Mouse (Mus musculus) yolk sac, embryonic 10.5 days (tissue): ENCODE measurements around the gene Rpp14.

ENCODE experiments used
- DNase-seq: peaks from one replicate; pipeline ENCODE4 v3.0.0-alpha.2; 2017; ENCODE audit warnings: low spot score

The Rpp14 gene

DNA sequence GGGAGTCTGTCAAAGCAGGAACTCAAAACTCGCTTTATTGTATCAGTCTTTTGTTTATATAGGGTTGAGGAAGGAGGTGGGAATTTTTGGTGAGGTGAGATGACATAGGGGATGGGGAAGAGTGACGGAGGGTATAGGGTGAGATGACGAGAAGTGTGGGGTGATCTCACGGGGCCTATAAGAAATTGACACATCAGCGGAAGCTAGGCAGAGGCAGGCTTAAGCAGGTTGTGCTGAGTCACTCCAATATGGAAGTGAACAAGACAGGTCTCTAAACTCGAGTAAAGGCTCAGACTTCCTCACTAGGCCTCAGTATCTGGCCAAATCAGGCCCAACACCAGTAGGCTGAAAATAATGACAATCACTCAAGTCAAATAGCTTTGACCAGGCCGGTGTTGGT, 20.2 kb upstream of the Rpp14 start:
- no peak for DNase-seq

DNA sequence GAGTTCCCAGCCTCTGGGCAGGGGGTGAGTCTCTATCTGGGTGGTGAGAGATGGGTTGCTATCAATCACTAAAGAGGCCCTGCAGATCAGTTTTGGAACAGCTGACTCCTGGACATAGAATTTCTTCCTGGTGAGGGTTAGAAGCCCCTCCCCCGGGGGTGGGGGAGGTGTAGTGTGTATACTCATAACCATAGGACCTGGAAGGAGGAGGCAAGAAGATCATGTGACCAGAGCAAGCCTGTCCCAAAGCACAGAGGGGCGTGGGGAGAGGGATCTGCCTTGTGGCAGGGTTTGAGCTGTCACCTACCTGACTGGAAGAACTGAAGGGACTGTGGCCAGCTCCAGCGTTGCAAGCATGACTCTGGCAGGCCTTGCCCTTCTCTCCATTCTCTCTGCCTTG, 18.1 kb upstream of the Rpp14 start:
- no peak for DNase-seq

DNA sequence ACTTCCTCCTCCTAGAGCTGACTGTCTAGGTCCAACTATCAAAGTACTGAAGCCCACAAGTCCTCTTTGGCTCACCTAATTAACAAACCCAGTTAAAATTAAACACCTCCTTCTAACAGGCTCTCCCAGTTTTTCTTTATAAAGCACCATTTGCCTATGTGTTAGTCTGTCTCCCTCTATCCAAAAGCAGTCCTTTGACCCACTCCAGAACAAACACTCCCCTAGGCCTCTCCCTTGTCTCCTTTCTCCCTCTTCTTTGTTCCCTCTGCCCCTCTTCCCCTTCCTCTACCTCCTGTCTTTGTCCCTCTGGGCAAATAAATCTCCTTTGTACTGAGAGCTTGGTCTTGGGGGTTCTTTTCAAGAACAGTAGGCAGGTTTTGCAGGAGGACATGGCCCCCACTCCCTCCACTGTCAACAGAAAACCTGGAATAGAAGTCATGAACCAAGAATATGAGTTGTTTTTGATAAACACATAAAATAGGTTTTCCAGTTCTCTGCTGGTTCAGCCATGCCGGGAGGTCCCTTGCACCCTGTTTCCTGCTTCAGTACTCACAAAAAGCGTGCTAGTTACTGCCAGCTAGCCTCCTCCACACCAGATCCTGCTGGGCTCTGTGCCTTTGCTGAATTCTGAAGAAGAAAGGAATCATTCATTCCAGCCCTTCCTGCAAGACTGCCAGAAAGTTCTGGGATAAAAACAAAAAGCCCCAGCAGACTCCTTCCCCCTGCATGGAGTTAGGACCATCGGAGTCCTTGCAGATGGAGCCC, 17.4 kb upstream of the Rpp14 start:
- DNase-seq = no peak

DNA sequence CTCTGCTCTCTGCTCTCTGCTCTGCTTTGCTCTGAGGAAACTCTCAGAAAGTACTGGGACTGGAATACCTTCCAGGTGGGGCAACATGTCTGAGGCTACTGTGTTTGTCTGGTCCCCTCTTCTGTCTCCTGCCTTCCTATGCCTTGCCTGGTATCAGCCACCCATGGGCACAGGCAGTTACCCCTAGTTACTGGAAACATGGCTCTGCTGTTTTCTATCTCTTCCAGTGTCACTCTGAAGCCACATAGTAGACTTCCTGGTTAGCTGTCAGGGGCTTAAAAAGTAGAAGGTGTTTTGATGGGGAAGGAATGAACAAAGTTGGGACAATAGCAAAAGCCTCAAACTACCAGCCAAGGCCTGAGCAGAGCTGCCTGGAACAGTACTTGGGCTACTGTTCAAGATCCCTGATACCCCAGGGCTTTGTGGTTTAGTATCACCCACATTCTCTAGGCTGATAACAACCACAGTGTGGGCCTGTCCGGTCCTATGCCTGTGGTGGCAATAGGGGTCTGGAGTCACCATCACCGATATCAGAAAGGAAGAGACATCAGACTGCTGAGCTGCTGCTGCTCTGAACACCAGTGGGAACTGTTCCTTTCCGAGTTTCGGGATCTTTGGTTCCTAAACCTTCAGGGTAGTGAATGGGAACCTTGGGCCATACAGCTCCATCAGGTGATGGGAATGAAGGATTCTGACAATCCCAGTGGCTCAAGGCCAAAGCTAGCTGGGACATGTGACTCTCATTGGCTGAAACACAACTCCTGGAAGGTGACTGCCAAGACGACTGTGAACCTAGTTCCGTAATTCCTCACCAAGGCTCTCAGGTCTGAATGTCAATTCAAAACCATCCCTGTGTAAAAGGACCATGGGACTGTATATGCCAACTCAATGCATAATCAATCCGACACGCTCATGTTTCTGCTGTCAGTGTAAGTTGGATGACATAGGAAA, 16.1 kb upstream of the Rpp14 start:
- no peak for DNase-seq

DNA sequence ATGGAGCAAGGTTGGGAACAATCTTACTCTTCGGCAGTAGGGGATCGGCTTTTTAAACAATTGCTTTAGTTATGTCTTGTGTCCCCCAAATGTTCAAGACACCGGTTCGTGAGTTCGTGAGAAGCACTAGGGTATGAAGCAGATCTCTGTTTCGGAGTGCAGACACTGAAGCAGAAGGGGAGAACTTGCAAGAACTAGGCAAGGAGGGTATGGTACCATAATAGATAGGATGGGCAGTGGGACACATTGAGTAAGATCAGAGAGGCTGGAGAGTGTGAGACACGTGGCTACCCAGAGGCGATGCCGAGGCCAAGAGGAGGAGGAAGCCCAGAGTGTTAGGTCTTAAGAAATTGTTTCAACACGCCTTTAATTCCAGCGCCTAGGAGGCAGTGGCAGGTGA, 551 bp downstream of the Rpp14 start:
- DNase-seq = no peak

DNA sequence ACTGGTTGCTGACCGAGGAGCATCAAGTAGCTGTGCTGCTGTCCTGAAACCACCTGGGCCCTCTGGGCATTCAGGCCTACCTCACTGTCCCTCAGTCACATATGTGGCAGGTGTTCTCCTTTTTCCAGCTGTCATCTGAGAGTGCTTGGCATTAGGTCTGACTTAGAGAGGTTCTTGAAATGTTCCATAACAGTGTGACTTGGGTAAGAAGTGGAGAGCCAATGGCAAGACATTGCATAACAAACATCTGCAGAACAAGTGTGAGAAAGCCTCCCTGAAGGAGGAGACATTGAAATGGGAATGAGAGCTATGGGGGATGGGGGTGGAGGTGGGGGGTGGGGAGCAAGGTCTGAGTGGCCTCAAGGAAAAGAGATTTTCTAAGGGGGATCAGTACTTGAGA, 2.8 kb downstream of the Rpp14 start:
- DNase-seq = no peak

DNA sequence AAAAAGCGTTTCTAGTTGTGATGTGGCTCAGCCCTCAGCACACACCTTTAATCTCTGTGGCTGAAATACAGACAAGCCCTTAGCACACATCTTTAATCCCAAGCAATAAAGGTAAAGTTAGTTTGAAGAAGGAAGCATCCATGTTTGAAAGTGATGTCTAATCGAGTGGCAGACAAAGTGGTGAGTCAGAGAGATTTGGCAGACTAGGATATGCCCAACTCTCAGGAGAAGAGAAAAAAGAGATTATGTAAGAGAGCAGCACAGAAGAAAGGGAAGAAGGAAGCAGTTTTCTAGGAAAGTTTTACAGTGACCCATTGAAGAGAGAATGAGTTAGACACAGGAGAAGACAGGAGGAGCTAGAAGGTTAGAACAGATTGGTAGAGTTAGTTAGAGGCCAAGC, 8.8 kb downstream of the Rpp14 start:
- DNase-seq = no peak

DNA sequence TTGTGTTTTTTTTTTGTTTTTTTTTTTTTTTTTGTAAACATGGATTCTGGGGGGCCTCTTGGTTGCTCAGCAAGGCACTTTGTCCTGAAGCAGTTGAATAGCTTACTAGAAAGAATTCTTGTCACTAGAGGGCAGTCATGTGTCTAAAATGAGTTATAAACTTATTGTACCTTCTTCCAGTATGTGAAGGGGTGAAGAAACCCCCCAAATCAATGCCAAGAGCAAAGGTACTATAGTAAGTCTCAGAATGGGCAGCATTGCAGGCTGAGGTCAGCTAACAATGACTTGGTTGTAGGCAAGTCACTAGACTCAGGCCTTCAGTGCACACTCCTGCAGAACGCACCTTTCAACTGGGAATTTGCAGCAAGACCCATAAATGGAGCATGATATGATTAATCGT, 12.4 kb downstream of the Rpp14 start:
- DNase-seq = no peak

DNA sequence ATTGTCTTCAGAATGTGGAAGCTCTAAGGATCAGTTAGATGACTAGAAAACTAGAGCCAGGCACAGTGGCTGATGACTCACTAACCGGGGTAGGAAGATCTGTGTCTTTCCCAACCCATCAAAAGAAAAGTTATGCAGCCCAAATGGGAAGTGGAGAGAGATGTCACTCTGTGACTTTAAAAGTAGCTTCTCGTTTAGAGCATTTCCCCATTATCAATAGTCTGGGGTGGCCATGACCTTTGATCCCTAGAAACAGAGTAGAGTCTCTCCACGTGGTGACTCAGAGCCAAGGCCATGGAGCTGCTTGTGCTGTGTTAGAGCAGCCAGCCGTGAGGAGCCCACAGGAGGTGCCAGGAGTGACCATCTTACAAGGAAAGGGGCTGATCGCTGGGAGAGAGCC, 13.3 kb downstream of the Rpp14 start:
- DNase-seq = peak; percentile 42

DNA sequence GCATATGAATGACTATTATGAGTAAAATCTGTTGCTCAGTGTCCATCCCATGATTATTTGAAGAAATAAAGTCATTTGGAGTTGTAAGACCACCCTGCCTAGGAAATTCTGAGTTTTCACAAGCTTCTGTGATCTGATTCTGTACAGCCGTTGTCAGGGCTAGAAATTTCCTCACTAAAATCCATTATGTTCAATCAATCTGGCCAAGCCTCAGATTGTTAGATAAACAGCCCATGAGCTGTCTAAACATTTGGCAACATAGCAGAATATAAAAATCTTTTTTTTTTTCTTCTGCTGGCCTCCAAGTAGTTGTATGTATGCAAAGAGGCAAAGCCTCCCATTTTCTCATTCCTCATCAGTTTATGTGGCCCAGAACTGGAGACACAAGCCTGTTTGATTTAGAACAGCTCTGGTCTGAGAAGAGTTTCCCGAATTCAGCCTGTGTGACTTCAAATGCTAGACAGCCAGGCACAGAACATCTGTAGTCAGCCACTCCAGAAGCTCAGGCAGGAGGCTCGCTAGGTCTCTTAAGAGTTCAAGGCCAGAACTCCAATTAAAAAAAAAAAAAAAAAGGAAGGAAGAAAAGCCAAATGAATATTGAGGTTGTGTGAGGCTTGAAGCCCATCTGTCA, 14.9 kb downstream of the Rpp14 start:
- DNase-seq = no peak

DNA sequence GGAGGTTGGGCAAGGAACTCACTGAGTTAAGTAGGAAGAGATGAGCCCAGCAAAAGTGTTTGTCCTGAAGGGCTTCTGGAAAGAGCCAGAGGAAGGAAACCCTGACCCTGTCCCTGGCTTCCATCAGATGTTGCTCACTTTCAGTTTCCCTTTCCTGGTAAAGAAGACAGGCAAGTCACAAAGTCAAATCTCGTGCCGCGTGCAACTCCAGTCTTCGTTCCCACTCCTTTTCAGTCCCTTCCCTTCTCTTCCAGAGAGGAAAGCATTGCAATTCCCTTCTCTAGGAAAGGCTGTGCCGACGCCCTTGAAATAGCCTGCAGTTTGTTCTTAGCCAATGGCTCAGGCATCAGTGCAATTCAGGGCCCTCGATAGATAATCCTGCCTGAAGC, 15.4 kb downstream of the Rpp14 start:
- no peak for DNase-seq

DNA sequence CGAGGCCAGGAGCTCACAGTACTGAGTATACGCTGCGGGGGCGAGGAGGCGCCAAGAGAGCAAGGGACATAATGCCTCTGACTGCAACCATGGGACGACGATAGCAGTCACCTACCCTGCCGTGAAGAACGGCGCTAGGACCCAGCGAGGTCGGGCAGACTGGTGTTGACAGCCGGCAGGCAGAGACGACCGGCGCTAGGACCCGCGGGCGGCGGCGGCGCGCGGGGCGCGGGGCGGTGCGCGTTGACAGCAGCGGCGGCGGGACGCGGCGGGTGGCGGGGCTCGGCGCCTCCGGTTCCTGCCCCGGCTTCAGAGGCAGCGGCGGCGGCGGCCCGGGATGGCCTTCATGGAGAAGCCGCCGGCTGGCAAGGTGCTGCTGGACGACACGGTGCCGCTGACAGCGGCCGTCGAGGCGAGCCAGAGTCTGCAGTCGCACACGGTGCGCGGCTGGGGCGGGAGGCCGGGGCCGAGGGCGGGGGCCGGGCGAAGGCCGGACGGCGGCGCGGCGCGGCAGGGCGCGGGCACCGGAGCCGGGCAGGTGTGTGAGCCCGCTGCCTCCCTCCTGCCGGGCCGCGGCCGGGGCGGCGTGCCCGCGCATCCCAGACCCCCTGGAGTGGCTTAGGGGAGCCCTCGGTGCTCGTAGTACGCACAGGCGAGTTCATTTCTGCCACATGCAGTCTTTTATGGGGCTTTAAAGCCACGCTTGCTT, 18.0 kb downstream of the Rpp14 start, which contains the start of gene Pxk:
Gene Pxk (plus strand): TSS at position 234 of the 709 bp plus-strand sequence.
- DNase-seq = peak; percentile 92

DNA sequence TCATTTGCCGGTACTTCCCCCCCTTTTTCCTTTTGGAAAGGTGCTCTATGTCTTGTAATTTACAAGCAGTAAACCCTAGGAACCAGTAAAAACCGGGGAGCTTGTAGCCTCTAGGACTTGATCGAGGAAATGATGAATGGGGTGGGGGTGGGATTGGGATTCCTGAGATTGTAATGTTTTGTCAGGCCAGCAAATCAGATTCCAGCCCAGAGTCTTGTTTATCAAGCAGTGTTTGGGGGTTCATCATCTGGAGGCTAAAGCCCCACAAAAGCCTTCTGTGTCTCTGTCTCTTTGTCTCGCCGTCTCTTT, 18.5 kb downstream of the Rpp14 start:
- no peak for DNase-seq

DNA sequence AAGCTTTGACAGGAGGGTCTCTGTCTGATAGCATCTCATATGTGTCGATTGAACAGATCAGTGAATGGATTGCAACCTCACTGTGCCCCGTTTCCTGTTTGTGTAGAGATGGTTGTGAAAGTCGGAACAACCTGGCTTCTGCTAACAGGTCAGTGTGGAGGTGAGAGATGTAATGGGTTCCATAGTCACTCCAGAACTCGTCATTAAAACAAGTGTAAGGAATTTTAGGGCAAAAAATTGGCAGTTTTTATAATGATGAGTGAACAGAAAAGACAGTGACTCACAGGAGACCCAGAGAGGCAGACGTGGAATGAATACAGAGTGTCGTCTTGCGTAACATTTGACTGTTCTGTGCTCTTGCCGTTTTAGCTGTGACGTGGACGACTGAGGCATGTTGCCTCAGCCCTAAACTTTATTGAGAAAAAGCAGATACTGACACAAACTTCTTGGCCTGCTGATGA, 19.4 kb downstream of the Rpp14 start:
- DNase-seq = no peak

DNA sequence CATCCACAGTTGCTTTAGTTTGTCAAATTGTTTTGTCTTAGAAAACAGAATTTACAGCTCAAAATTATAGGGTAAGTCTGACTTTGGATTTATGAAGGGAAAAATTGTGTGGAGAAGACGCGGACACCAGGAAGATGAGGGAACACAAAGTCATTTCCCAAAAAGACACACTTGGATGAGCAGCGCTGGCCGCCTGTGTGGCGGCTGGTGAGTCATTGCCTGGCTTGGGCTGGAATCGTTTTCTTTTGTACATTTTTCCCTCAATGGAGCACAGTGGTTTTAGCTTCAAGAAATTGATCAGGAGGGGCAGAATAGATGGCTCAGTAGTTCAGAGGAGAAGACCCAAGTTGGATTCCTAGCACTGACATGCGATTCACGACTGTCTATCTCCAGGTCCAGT, 21.7 kb downstream of the Rpp14 start:
- no peak for DNase-seq

DNA sequence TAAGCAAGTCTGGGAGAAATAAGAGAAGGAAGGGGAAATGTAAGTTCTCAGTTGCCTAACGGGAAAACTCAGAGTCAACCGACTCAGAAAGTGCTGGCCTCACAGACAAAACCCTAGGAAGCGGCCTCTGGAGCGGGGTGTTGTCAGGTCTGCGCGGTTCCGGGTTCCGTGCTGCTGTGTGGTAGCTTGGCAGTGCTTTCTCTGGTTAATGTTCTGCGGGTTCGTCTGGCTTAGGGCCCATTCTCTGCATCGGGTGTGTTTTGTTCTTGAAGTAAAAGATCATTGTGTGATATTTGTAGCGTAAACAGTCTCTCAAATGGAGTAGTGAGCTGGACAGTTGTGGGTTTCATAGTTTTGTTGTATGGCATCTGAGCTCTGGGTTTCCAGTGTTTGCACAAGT, 22.5 kb downstream of the Rpp14 start:
- DNase-seq = no peak

DNA sequence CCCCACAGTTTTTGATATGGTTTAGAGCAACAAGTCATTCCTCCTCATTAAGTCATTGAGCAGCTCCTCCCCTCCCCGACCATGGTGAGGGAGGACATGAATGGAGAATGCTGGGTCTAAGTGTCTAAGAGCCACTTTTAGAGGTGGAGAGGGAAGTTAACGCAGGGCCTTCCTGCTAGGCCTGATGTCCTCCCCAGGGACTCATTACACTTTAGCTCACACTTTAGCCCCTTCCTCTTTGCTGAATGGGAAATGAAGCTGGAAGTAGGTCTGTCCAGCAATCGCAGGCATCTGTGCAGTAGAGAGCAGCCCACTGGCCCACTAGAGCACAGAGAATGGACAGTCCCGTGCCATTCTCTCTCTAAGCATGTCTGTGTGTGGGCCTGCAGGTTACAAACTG, 27.9 kb downstream of the Rpp14 start:
- DNase-seq = no peak

DNA sequence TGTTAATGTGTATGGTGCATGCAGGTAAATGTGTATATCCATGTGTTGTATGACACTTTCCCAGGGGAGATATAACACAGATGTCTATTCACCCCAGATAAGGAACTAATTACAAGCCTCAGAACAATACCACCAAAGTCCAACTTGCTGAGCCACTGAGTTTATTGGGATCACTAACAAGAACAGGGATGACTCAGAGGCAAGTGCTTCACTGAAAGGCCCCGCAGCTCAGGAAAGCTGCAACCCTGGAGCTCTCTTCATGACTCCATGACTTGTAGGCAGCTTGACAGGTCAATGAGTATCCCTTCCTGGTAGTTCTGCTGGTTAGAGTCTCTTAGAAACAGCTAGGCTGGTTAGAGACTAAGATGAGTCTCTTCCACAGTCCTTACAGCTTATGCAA, 28.8 kb downstream of the Rpp14 start:
- DNase-seq = no peak

DNA sequence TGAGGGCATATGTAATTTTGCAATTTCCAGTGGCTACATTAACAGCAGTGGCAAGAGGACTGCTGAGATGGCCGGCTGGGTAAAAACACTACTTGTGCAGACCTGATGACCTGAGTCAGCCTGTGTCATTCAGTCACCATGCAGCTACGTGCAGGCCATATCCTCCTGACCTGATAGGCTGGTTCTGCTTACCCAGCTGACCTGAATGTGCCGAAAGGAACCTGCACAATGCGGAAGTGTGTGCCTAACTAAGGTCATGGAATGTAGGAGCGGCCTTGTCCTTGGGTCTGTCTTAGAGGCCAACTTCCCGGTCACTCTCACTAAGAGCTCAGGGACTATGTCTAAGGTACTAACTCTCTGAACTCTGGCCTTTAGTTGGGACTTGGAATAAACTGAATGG, 31.4 kb downstream of the Rpp14 start:
- peak; percentile 81 for DNase-seq

DNA sequence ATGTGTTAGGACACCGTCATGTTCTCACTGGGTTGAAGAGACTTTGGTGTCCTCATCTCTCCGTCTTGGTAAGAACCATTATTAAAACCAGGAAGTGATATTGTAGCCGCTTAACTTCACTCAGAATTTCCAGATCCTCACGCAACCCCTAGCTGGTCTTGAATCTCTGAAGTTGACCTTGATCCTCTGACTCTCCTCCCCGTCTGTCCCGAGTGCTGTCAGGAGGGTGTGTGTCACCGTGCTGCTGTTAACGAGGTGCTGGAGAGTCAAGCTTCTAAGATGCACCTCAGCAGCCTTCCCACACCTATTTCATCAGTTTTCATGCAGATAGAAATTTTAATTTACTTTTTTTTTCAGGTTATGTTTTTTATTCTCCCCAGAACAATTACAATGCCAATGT, 31.9 kb downstream of the Rpp14 start:
- DNase-seq = no peak

DNA sequence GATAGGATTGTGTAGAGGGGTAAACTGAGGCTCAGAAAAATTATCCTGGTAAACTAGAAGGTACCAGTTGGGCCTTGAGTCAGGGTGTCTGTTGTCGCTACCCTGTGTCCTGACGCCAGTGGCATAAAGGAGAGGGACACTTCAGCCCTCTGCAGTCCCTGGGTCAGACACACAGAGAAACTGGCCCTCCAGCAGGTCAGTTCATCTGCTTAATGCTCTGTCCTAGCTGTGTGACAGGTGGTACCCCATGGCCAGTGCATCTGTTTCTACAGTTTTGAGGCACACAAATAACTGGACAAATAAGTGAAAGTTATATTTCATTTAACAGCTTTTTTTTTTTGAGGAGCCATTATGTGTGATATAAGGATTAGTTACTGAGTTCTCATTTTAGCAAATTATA, 33.4 kb downstream of the Rpp14 start:
- DNase-seq = no peak

DNA sequence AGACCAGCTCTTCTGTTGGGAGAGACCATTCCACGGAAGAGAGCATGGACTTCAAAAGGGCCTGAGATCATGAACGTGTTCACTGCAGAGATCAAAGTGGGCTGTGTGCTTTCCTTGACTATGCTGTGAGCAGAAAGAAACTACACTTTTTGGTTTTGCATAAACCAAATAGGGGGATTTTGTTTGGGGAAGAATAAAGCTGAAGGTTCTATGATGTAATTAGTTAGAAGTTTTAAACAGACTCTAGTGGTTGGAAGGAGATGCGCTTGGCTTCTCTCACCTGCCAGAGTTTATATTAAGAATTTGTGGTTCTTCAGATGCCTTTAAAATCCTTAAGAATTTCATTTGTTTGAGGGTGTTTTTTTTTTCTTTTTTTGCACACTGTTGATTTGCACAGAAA, 34.1 kb downstream of the Rpp14 start:
- no peak for DNase-seq
